Mouse (Mus musculus) embryonic fibroblast, embryonic 13.5 days (primary cell): Measurements from ENCODE around the gene Il11ra2. TPM values are rescaled to one million over a fixed set of nuclear protein-coding genes. Genes with fewer than 3 reads are reported as not detected.
"Not testable (repeated sequence)": the region's sequence is repeated elsewhere in the genome, so short reads cannot be mapped to it uniquely, and the experiment has no call there.

Experiments
- H3K27ac ChIP-seq: 2 replicates; pipeline ENCODE4 v1.5.1; 2012; ENCODE audit warnings: low read length, control low read depth, inconsistent platforms; ENCODE audit not compliant: insufficient read depth
- H3K4me1 ChIP-seq: 2 replicates; pipeline ENCODE4 v1.6.1; 2011; ENCODE audit warnings: low read length; ENCODE audit not compliant: control insufficient read depth, insufficient read depth
- H3K4me3 ChIP-seq: 2 replicates; pipeline ENCODE4 v1.5.1; 2011; ENCODE audit warnings: mild to moderate bottlenecking, control low read depth, low read length; ENCODE audit not compliant: insufficient read depth
- polyA plus RNA-seq: library from polyadenylated mRNA; stranded (reverse); fragments of >200 nt; gene quantifications from 2 replicates; pipeline ENCODE4 v1.2.4, GENCODE M21; 2011; ENCODE audit warnings: low read depth; ENCODE audit not compliant: missing spikeins, insufficient read length

Gene Il11ra2
- polyA plus RNA-seq, result not detected in 2 replicates

- H3K4me1 ChIP-seq, H3K27ac ChIP-seq, H3K4me3 ChIP-seq: not testable (repeated sequence)
Measured at GRCm38 (mm10) chr4:42661793-42662192, at the start of gene Il11ra2. TSS of gene Il11ra2 (minus strand) at chr4:42661893.

- H3K4me1 ChIP-seq, H3K27ac ChIP-seq, H3K4me3 ChIP-seq: not testable (repeated sequence)
Measured at GRCm38 (mm10) chr4:42682183-42682524, 20.5 kb upstream of the Il11ra2 start.

- H3K4me1 ChIP-seq, H3K27ac ChIP-seq, H3K4me3 ChIP-seq: not testable (repeated sequence)
Measured at GRCm38 (mm10) chr4:42681473-42682182, 19.9 kb upstream of the Il11ra2 start.

GRCm38 (mm10) chr4:42680374-42681356 is 19.0 kb upstream of the Il11ra2 start:
- H3K4me3 ChIP-seq, H3K4me1 ChIP-seq, H3K27ac ChIP-seq: not testable (repeated sequence)

GRCm38 (mm10) chr4:42679365-42679764 is 17.7 kb upstream of the Il11ra2 start:
- not testable (repeated sequence) for H3K4me3 ChIP-seq, H3K27ac ChIP-seq, H3K4me1 ChIP-seq

GRCm38 (mm10) chr4:42675415-42675814 is 13.7 kb upstream of the Il11ra2 start:
- not testable (repeated sequence) for H3K27ac ChIP-seq, H3K4me3 ChIP-seq, H3K4me1 ChIP-seq

GRCm38 (mm10) chr4:42654951-42655350 is 6.7 kb downstream of the Il11ra2 start, which contains the start of gene Ccl27b:
TSS of gene Ccl27b (plus strand) at chr4:42655251.
- H3K4me3 ChIP-seq, H3K27ac ChIP-seq, H3K4me1 ChIP-seq: not testable (repeated sequence)

- H3K4me3 ChIP-seq, H3K4me1 ChIP-seq, H3K27ac ChIP-seq: not testable (repeated sequence)
Measured at GRCm38 (mm10) chr4:42629419-42629818, 32.3 kb downstream of the Il11ra2 start, which contains the start of gene Gm2564. TSS of gene Gm2564 (plus strand) at chr4:42629719.

GRCm38 (mm10) chr4:42611895-42612294 is 49.8 kb downstream of the Il11ra2 start, which contains the start of gene Gm10591:
TSS of gene Gm10591 (plus strand) at chr4:42612195.
- H3K27ac ChIP-seq, H3K4me3 ChIP-seq, H3K4me1 ChIP-seq: not testable (repeated sequence)

Other genes with a start within 250 kb of the Il11ra2 start
- not detected in 2 replicates for gene Gm21586, start 222.5 kb downstream of the Il11ra2 start, polyA plus RNA-seq
- 0.19 TPM in 1 of 2 replicates, not detected in the other for gene Gm2163, start 195.1 kb downstream of the Il11ra2 start, polyA plus RNA-seq
- not detected in 2 replicates for gene Fam205a2, start 133.7 kb downstream of the Il11ra2 start, polyA plus RNA-seq
- gene Gm10591, start 49.7 kb downstream of the Il11ra2 start, polyA plus RNA-seq, result not detected in 2 replicates
- gene Gm2564, start 32.2 kb downstream of the Il11ra2 start, polyA plus RNA-seq, result not detected in 2 replicates
- gene Ccl27b, start 6.6 kb downstream of the Il11ra2 start, polyA plus RNA-seq, result not detected in 2 replicates
- not detected in 2 replicates for gene 4930578G10Rik, start 73.7 kb upstream of the Il11ra2 start, polyA plus RNA-seq
- gene Ccl19, start 94.7 kb upstream of the Il11ra2 start, polyA plus RNA-seq, result not detected in 2 replicates
- not detected in 2 replicates for gene Ccl21a, start 112.1 kb upstream of the Il11ra2 start, polyA plus RNA-seq
- gene Fam205a1, start 192.0 kb upstream of the Il11ra2 start, polyA plus RNA-seq, result not detected in 2 replicates
- gene Gm12394, start 194.9 kb upstream of the Il11ra2 start, polyA plus RNA-seq, result 0.18 TPM in 1 of 2 replicates, not detected in the other
- not detected in 2 replicates for gene Fam205c, start 212.3 kb upstream of the Il11ra2 start, polyA plus RNA-seq